Mouse (Mus musculus): ENCODE measurements at regions not wholly inside any gene's neighbourhood (a gene's known extent, or its start where the extent isn't known, plus 50 kb on each side); places are given as distances from the start of the nearest gene placed in this dataset.

DNA sequence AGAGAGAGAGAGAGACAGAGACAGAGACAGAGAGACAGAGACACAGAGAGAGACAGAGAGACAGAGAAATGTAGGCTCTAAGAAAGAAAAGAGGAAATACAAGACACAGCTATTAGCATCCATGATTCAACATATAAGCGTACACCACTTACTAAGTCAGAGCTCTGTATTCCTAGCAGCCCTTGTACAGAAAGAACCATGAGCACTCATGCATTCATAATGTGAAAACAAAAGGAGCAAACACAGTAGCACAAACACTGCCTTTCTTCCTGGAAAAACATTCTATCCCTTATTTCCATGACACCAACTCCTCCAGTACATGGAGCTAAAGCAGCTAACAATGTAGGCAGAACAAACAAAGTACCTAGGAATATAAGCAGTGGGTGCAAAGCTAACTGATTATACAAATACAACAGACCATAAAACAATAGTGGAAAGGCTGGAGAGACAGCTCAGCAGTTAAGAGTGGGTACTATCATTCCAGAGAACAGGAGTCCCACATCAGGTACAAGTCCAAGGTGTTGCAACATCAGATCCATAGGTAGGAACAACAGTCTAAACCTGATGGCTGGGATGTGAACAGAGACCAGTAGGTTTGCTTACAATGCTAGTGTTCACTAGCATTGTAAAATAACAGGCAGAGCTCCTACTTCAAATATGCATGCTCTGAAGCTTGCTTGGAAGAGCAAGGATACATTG is 58.7 kb upstream of the Tbl1x start:
- H3K9me3 ChIP-seq = 0 out of 2 replicates have a peak, but pooled peaks cover 3% of the 10 kb centered on the region
- no peak overlapping the region for H3K4me3 ChIP-seq
- WGBS = 48% methylated on average over 1 of the region's 1 CpGs
- H3K36me3 ChIP-seq (replicated peaks) = no peaks in the 10 kb centered on the region
- H3K4me1 ChIP-seq = no peaks in the 10 kb centered on the region
- no peak overlapping the region for H3K9ac ChIP-seq
- no peaks in the 10 kb centered on the region for H3K27me3 ChIP-seq (replicated peaks)
- ATAC-seq (replicated peaks) = no peak
- no peak overlapping the region for H3K27ac ChIP-seq
- H3K4me2 ChIP-seq = no peak overlapping the region

All from midbrain, embryonic 15.5 days (tissue).